Mouse (Mus musculus): ENCODE results near the gene Cyp8b1. TPM values are rescaled to one million over a fixed set of nuclear protein-coding genes. Genes with fewer than 3 reads are reported as not detected.

The Cyp8b1 gene
- total and polyA plus RNA-seq, 2 experiments from 2014 or later, result not detected

- H3K4me1 ChIP-seq (ENCODE audit: insufficient read depth), result no peaks in the 10 kb centered on the region
- ATAC-seq, result no peak
- H3K9ac ChIP-seq, result no peak overlapping the region
- H3K27me3 ChIP-seq (ENCODE audit: insufficient read depth, low read length), result no peaks in the 10 kb centered on the region
- H3K9me3 ChIP-seq (ENCODE audit: low read length), result no peaks in the 10 kb centered on the region
- no peak for TF ChIP-seq CTCF (IDR thresholded peaks at IDR 0.05; ENCODE audit: low read depth)
- H3K4me2 ChIP-seq (ENCODE audit: low read depth), result no peak overlapping the region
- WGBS, result 75% methylated on average over 5 of the region's 5 CpGs
- H3K36me3 ChIP-seq (ENCODE audit: insufficient read depth), result no peaks in the 10 kb centered on the region
- H3K27ac ChIP-seq (ENCODE audit: low read depth, low read length), result no peak overlapping the region
- H3K4me3 ChIP-seq (ENCODE audit: low read depth, low read length), result no peak overlapping the region
- no peak for DNase-seq
Observed at GRCm38 (mm10) chr9:121901710-121902700, 14.1 kb downstream of the Cyp8b1 start.

- Histone ChIP-seq H3K4me2 (ENCODE audit: low read depth) (no peak overlapping the region), H3K27me3 (ENCODE audit: insufficient read depth, low read length) (no peaks in the 10 kb centered on the region), H3K4me1 (ENCODE audit: insufficient read depth) (no peaks in the 10 kb centered on the region), H3K27ac (ENCODE audit: low read depth, low read length) (no peak overlapping the region), H3K36me3 (ENCODE audit: insufficient read depth) (no peaks in the 10 kb centered on the region), H3K4me3 (ENCODE audit: low read depth, low read length) (no peak overlapping the region), H3K9ac (no peak overlapping the region), H3K9me3 (ENCODE audit: low read length) (no peaks in the 10 kb centered on the region)
- no peak for TF ChIP-seq CTCF (IDR thresholded peaks at IDR 0.05; ENCODE audit: low read depth)
- WGBS, result 88% methylated on average over 5 of the region's 5 CpGs
- no peak for DNase-seq
- ATAC-seq, result no peak
Observed at GRCm38 (mm10) chr9:121900282-121900855, 15.7 kb downstream of the Cyp8b1 start.

GRCm38 (mm10) chr9:121899306-121899705 lies 16.8 kb downstream of the Cyp8b1 start:
- DNase-seq, result no peak
- no peak for ATAC-seq
- Histone ChIP-seq H3K27me3 (ENCODE audit: insufficient read depth, low read length) (no peaks in the 10 kb centered on the region), H3K4me2 (ENCODE audit: low read depth) (no peak overlapping the region), H3K4me1 (ENCODE audit: insufficient read depth) (no peaks in the 10 kb centered on the region), H3K4me3 (ENCODE audit: low read depth, low read length) (no peak overlapping the region), H3K9me3 (ENCODE audit: low read length) (no peaks in the 10 kb centered on the region), H3K27ac (ENCODE audit: low read depth, low read length) (no peak overlapping the region), H3K36me3 (ENCODE audit: insufficient read depth) (no peaks in the 10 kb centered on the region), H3K9ac (no peak overlapping the region)
- WGBS, result 78% methylated on average over 6 of the region's 6 CpGs
- no peak for TF ChIP-seq CTCF (IDR thresholded peaks at IDR 0.05; ENCODE audit: low read depth)

DNA sequence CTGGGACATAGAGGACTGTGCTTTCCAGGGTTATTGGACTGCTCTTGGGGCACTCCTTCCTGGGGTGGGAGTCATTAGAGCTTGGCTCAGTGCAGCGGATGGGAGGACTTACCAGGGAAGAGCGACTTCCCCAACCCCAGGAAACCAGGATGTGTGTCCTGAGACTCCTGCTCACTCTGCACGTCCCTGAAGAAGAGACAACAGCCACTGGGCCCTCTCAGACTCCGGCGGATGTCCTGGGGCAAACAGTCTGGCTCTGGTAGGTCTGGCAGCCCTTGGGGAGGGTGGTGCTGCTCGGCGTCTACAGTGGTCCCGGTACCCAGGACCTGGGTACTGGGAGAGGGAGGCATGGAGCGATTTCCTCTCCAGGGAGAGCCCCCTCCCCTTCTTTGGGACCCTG lies 17.9 kb downstream of the Cyp8b1 start, which contains the start of gene Ackr2:
Gene Ackr2, plus strand, starts transcription at position 111 of the 400 bp plus-strand sequence.
- H3K9ac ChIP-seq, result no peak within 1 kb of the TSS
- no peaks in the 10 kb centered on the region for H3K9me3 ChIP-seq (ENCODE audit: low read length)
- no peak for DNase-seq
- H3K4me1 ChIP-seq (ENCODE audit: insufficient read depth), result no peaks in the 10 kb centered on the region
- no peak within 1 kb of the TSS for H3K4me2 ChIP-seq (ENCODE audit: low read depth)
- no peaks in the 10 kb centered on the region for H3K27me3 ChIP-seq (ENCODE audit: insufficient read depth, low read length)
- 90% methylated on average over 9 of the region's 9 CpGs for WGBS
- TF ChIP-seq CTCF (IDR thresholded peaks at IDR 0.05; ENCODE audit: low read depth), result no peak
- no peak for ATAC-seq
- no peak within 1 kb of the TSS for H3K4me3 ChIP-seq (ENCODE audit: low read depth, low read length)
- no peaks in the 10 kb centered on the region for H3K36me3 ChIP-seq (ENCODE audit: insufficient read depth)
- H3K27ac ChIP-seq (ENCODE audit: low read depth, low read length), result no peak within 1 kb of the TSS

GRCm38 (mm10) chr9:121896820-121897219 lies 19.3 kb downstream of the Cyp8b1 start:
- Histone ChIP-seq H3K36me3 (ENCODE audit: insufficient read depth) (no peaks in the 10 kb centered on the region), H3K27ac (ENCODE audit: low read depth, low read length) (no peak overlapping the region), H3K9me3 (ENCODE audit: low read length) (no peaks in the 10 kb centered on the region), H3K4me2 (ENCODE audit: low read depth) (no peak overlapping the region), H3K9ac (no peak overlapping the region), H3K4me1 (ENCODE audit: insufficient read depth) (no peaks in the 10 kb centered on the region), H3K4me3 (ENCODE audit: low read depth, low read length) (no peak overlapping the region), H3K27me3 (ENCODE audit: insufficient read depth, low read length) (no peaks in the 10 kb centered on the region)
- TF ChIP-seq CTCF (IDR thresholded peaks at IDR 0.05; ENCODE audit: low read depth), result no peak
- ATAC-seq (no peak), DNase-seq (no peak)
- WGBS, result 82% methylated on average over 4 of the region's 4 CpGs

GRCm38 (mm10) chr9:121895392-121895993 lies 20.6 kb downstream of the Cyp8b1 start:
- no peak for TF ChIP-seq CTCF (IDR thresholded peaks at IDR 0.05; ENCODE audit: low read depth)
- H3K4me3 ChIP-seq (ENCODE audit: low read depth, low read length), result no peak overlapping the region
- no peak overlapping the region for H3K9ac ChIP-seq
- no peak overlapping the region for H3K4me2 ChIP-seq (ENCODE audit: low read depth)
- DNase-seq, result no peak
- no peaks in the 10 kb centered on the region for H3K36me3 ChIP-seq (ENCODE audit: insufficient read depth)
- 80% methylated on average over 7 of the region's 7 CpGs for WGBS
- H3K4me1 ChIP-seq (ENCODE audit: insufficient read depth), result no peaks in the 10 kb centered on the region
- ATAC-seq, result no peak
- no peaks in the 10 kb centered on the region for H3K9me3 ChIP-seq (ENCODE audit: low read length)
- H3K27me3 ChIP-seq (ENCODE audit: insufficient read depth, low read length), result no peaks in the 10 kb centered on the region; the same call in 1 of the 2 replicates
- no peak overlapping the region for H3K27ac ChIP-seq (ENCODE audit: low read depth, low read length)

Measured in forebrain, postnatal 0 days (tissue).